Mouse (Mus musculus) gonadal fat pad, adult 2 months (tissue): ENCODE measurements around the gene Tuba8. TPM values are rescaled to one million over a fixed set of nuclear protein-coding genes. Genes with fewer than 3 reads are reported as not detected.

Source experiments
- DNase-seq: peaks from one replicate; pipeline ENCODE4 v3.0.0-alpha.2; 2012; ENCODE audit warnings: low read depth
- polyA plus RNA-seq: library from polyadenylated mRNA; depleted of rRNA; stranded (reverse); fragments of >200 nt; gene quantifications from 2 replicates; pipeline ENCODE4 v1.2.3, GENCODE M21; 2012

Tuba8 gene
- polyA plus RNA-seq, 1 experiment = 0.32 TPM

GRCm38 (mm10) chr6:121226744-121227143 is 16.2 kb downstream of the Tuba8 start:
- no peak for DNase-seq

GRCm38 (mm10) chr6:121228421-121228820 is 17.9 kb downstream of the Tuba8 start:
- DNase-seq = no peak

DNA sequence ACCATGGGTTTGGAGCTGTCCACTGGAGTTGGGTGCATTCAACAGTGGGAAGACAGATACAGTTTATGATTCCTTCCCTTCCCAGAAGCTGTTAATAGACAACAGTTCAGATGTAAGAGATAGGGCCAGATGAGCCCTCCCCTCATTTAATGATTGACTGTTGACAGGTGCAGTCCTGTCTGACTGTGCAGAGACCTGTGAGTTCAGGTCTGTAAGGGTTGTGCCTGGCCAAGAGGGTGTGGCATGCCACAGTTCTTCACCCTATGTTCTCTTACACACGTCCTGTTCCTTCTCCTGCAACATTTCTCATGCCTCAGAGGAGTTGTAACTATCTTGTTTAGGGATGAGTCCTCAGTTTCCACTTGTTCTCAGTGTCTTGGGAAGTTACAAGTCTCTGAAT is 22.2 kb downstream of the Tuba8 start:
- no peak for DNase-seq

DNA sequence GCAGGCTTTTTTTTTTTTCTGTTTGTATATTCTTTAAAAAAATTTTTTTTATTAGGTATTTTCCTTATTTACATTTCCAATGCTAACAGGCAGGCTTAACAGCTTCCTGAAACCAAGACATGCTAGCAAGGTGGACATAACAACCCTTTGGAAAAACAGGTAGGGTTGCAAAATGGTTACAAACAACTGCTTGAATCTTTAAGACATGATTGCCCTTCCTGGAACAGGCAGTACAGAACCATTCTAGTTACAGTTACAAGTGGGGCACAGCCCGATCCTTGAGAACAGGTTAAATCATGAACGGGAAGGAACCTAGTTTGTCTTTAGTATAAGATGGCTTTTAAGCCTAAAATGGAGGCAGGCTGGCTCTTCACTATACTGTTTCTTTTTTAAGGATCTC is 25.9 kb downstream of the Tuba8 start:
- DNase-seq = no peak

- DNase-seq = no peak
Observed at GRCm38 (mm10) chr6:121238209-121238608, 27.7 kb downstream of the Tuba8 start.

DNA sequence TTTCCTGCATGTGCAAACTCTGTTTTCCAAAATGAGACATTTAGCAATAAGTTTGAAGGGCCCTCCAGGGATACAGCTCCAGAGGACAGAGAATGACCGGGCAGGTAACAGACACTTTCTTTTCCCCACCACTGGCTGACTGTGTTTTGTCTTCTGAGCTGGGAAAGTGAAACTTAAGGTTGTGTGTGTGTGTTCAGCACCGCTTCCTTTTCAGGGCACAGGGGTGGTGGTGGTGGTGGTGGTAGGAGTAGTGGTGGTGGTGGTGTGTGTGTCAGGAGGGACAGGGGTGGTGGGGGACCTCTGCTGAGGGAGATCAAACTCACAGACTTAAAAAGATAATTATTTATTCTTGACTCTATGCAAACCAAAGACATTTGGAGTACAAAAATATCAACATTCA is 31.3 kb downstream of the Tuba8 start:
- no peak for DNase-seq

- no peak for DNase-seq
Observed at GRCm38 (mm10) chr6:121243161-121243560, 32.7 kb downstream of the Tuba8 start.

DNA sequence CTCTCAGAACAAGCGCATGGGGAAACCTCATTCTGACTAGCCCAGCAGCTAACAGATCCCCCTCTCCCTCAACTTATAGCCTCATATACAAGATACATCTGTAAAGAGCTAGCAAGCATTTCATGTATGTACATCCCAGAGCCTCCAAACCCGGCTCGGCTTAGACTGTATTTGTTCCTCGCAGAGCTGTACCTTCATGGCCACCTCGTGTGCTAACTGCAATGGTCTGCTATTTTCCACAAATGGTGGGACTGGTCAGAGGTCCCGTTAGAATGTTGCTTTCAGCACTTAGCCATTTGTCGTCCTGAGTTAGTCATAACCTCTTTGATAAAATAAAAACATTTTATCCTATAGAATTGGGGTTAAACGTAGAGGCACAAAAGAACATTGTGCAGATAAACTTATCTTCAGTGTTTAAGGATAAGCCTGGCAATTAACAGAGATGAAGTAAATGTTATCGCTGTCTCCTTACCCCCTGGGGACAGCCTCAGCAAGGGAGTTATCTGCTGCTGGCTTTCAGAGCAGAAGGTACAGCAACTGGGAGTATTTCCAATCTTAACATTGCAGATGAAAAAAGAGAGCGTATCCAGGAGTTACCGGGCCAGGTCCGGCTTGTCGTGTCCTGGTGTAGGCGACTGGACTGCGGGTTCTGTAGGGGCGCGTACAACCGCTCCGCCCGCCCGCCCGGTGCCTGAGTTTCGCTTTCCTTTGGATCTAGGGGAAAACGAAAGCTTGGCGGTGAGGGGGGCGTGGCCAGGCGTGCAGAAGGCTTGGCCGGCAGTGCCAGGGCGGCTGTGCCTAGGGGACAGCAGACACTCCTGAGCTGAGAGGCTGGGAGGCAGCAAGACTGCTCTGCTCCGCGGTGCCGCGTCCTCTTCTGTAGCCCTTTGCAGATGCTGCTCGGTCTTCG is 34.9 kb downstream of the Tuba8 start, which contains the start of gene Usp18:
Gene Usp18, plus strand, starts transcription at position 780 of the 910 bp plus-strand sequence.
- DNase-seq = no peak

DNA sequence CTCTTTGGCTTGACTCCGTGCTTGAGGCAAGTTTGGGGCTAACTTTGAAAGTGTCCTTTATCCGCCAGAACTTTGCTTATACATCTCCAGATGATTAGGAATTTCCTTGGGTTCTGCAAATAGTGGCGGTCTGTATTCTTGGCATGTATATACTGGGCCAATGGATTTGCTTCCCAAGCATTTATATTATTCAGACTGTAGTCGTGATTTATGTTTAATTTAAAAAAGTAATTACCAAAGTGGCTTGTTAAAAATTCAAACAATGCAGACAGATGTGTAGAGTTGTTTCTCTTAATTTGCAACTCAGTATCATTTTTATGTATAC is 35.5 kb downstream of the Tuba8 start:
- no peak for DNase-seq

DNA sequence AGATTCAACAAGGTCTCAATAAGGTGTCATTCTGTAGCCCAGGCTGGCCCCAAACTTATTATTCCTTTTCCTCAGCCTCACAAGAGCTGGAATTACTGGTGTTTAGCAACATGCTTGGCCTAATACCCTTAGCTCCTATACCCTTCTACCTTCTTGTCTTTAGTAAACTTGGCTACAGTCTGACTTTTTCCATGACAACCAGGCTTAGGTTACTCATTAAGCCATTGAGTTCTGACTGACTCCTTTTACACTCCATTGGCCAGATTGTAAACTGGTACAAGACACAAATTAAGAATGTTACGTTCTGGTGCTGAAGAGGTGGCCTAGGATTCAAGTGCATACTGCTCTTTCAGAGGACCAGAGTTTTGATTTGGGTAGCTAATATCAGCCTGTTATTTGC is 39.9 kb downstream of the Tuba8 start:
- DNase-seq = no peak

- DNase-seq = no peak
Observed at GRCm38 (mm10) chr6:121251256-121251655, 40.8 kb downstream of the Tuba8 start.

GRCm38 (mm10) chr6:121260548-121260947 is 50.1 kb downstream of the Tuba8 start:
- DNase-seq = no peak

GRCm38 (mm10) chr6:121261233-121261632 is 50.7 kb downstream of the Tuba8 start:
- DNase-seq = no peak

DNA sequence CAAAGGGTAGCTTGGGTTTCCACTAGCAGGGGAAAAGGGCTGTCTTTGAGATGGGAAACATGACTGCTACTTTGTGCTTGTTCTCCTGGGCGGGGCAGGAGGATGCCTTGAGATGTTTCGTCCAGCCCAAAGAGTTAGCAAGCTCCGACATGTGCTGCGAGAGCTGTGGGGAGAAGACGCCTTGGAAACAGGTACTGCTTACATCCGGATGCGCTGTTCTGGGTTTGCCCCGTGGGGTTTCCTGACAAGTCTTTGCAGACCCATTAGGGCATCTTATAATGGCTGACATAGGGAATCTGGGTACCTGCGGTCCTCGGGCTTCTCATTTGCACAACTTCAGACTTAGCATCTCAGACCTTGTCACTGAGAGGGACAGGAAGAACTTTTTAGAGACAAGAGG is 51.5 kb downstream of the Tuba8 start:
- DNase-seq = no peak

- DNase-seq = no peak
Observed at GRCm38 (mm10) chr6:121262496-121262895, 52.0 kb downstream of the Tuba8 start.

- no peak for DNase-seq
Observed at GRCm38 (mm10) chr6:121270156-121270555, 59.7 kb downstream of the Tuba8 start.

- no peak for DNase-seq
Observed at GRCm38 (mm10) chr6:121271707-121272074, 61.2 kb downstream of the Tuba8 start.

GRCm38 (mm10) chr6:121272075-121272800 is 61.7 kb downstream of the Tuba8 start:
- no peak for DNase-seq

- no peak for DNase-seq
Observed at GRCm38 (mm10) chr6:121274356-121274755, 63.9 kb downstream of the Tuba8 start.
